In the genomic region with DNA sequence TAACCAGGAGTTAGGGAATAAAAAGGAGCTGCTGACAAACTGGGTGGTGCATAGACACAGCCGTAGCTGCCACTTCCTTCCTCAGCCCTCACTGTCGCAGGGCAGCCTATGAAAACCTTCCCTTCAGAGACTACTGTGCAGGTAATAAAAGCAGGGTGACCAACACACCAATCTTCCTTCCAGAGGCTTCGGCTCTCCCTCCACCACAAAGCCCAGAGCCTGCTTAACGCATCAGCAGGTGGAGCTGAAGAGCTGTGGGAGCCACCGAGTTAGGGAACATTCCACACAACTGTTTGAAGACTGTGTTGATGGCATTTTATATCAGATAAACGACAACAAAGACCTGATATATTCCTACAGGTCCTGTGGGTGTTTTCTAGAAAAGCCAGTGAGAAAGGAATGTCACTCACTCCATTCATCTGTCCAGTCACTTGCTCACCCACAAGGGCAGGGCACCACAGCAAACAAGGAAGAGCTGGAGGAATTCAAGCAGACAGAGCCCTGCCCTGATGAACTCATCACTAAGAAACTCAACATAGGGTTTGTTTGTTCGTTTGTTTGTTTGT, we compare ENCODE assay signal across 9 mouse cellular contexts. TPM values are rescaled to one million over a fixed set of nuclear protein-coding genes. Genes with fewer than 3 reads are reported as not detected.
DNase-seq lines count a peak whose midpoint lies in the region; ATAC-seq and TF ChIP-seq lines count a peak whose summit lies in the region.
"Had no signal": no experiment of that assay in that cellular context is flagged by ENCODE, and none has a peak within 500 bp of the region (broad histone marks: within the 10 kb centered on the region; RNA-seq: fewer than 3 reads in every experiment).

No protein-coding gene starts in this region.

- no peak for TF ChIP-seq POLR2A in heart, adult 2 months (IDR thresholded peaks at IDR 0.05; ENCODE audit: insufficient read depth, low read depth, low read length)

- no peak overlapping the region for H3K4me3 ChIP-seq in heart, adult 2 months
- H3K4me3 ChIP-seq in midbrain, embryonic 15.5 days: no peak overlapping the region
- H3K4me3 ChIP-seq in midbrain, embryonic 10.5 days: no peak overlapping the region
- H3K4me3 ChIP-seq in midbrain, postnatal 0 days (ENCODE audit: low read depth, low read length): no peak overlapping the region

- peak; percentile 50 for TF ChIP-seq CTCF in heart, adult 2 months (IDR thresholded peaks at IDR 0.05)
- TF ChIP-seq CTCF in midbrain, postnatal 0 days (IDR thresholded peaks at IDR 0.05): peak; percentile 78

- no peaks in the 10 kb centered on the region for H3K4me1 ChIP-seq in heart, adult 2 months (ENCODE audit: control insufficient read depth, insufficient read depth, low read length)
- no peaks in the 10 kb centered on the region; the same call in 1 of the 2 replicates for H3K4me1 ChIP-seq in midbrain, embryonic 15.5 days
- no peaks in the 10 kb centered on the region for H3K4me1 ChIP-seq in midbrain, embryonic 10.5 days
- no peaks in the 10 kb centered on the region for H3K4me1 ChIP-seq in midbrain, postnatal 0 days (ENCODE audit: insufficient read depth, low read length)

- H3K9me3 ChIP-seq in midbrain, embryonic 15.5 days: no peaks in the 10 kb centered on the region
- H3K9me3 ChIP-seq in midbrain, embryonic 10.5 days (replicated peaks): no peaks in the 10 kb centered on the region
- H3K9me3 ChIP-seq in midbrain, postnatal 0 days (ENCODE audit: low read length): no peaks in the 10 kb centered on the region

- intact Hi-C loops in heart, adult 2 months (cut with DNase I): loop anchor here (2.0 kb wide), 1 partner anchor 131 kb away; no protein-coding TSS in a partner anchor

- no peaks in the 10 kb centered on the region for H3K79me2 ChIP-seq in heart, adult 2 months (replicated peaks; ENCODE audit: control insufficient read depth, insufficient read depth, low read length)

- DNase-seq in heart, adult 2 months: no peak
- DNase-seq in heart, adult 11 months: no peak
- no peak for DNase-seq in midbrain, embryonic 10.5 days (ENCODE audit: low spot score)
- peak; percentile 17 to 19 for DNase-seq in frontal cortex, postnatal 25 days (ENCODE audit: low spot score in 2 of 2)
- DNase-seq in midbrain, postnatal 0 days (ENCODE audit: low spot score): peak; percentile 57
- no peak for DNase-seq in urinary bladder, postnatal 10 days (ENCODE audit: low spot score)

- no peak for TF ChIP-seq EP300 in heart, adult 2 months (IDR thresholded peaks at IDR 0.05; ENCODE audit: insufficient read depth, low read depth, low read length)

- H3K27ac ChIP-seq in heart, adult 2 months: no peak overlapping the region
- no peak overlapping the region for H3K27ac ChIP-seq in midbrain, embryonic 15.5 days
- no peak overlapping the region for H3K27ac ChIP-seq in midbrain, embryonic 10.5 days (replicated peaks)
- no peak overlapping the region for H3K27ac ChIP-seq in midbrain, postnatal 0 days (ENCODE audit: low read depth, low read length)
- H3K27ac ChIP-seq: macrophage had no signal

- no peak overlapping the region for H3K9ac ChIP-seq in heart, adult 2 months (ENCODE audit: low read depth, low read length)
- H3K9ac ChIP-seq in midbrain, embryonic 15.5 days: no peak overlapping the region
- no peak overlapping the region for H3K9ac ChIP-seq in midbrain, postnatal 0 days (replicated peaks; ENCODE audit: low read length, poor library complexity, severe bottlenecking)

- H3K27me3 ChIP-seq in heart, adult 2 months (ENCODE audit: control insufficient read depth, insufficient read depth, low read length): no peaks in the 10 kb centered on the region
- no peaks in the 10 kb centered on the region for H3K27me3 ChIP-seq in midbrain, embryonic 15.5 days (replicated peaks)
- no peaks in the 10 kb centered on the region for H3K27me3 ChIP-seq in midbrain, embryonic 10.5 days (ENCODE audit: low read depth, poor library complexity, severe bottlenecking)
- no peaks in the 10 kb centered on the region for H3K27me3 ChIP-seq in midbrain, postnatal 0 days (ENCODE audit: insufficient read depth, low read length)

- no peaks in the 10 kb centered on the region for H3K36me3 ChIP-seq in heart, adult 2 months (ENCODE audit: control insufficient read depth, insufficient read depth, low read length)
- H3K36me3 ChIP-seq in midbrain, embryonic 15.5 days (replicated peaks): no peaks in the 10 kb centered on the region
- H3K36me3 ChIP-seq in midbrain, embryonic 10.5 days: no peaks in the 10 kb centered on the region
- H3K36me3 ChIP-seq in midbrain, postnatal 0 days (ENCODE audit: insufficient read depth, low read length): no peaks in the 10 kb centered on the region

- WGBS in heart, adult 2 months: 23% methylated on average over 7 of the region's 7 CpGs
- 45% methylated on average over 7 of the region's 7 CpGs for WGBS in midbrain, embryonic 15.5 days
- WGBS in midbrain, embryonic 10.5 days: 55% methylated on average over 7 of the region's 7 CpGs
- 36% methylated on average over 7 of the region's 7 CpGs for WGBS in midbrain, postnatal 0 days

- H3K4me2 ChIP-seq in midbrain, embryonic 15.5 days: no peak overlapping the region
- no peak overlapping the region for H3K4me2 ChIP-seq in midbrain, postnatal 0 days (ENCODE audit: low read depth, low read length, poor library complexity, severe bottlenecking)

- ATAC-seq in midbrain, embryonic 15.5 days (replicated peaks): peak; percentile 48; the same call in 1 of the 2 replicates
- no peak for ATAC-seq in midbrain, postnatal 0 days (ENCODE audit: low FRiP score)
- ATAC-seq in megakaryocyte-erythroid progenitor cell, adult 5-6 weeks (replicated peaks; ENCODE audit: low FRiP score, low TSS enrichment, poor library complexity, severe bottlenecking): no peak

RNA-seq across cellular contexts. Expression of a gene that starts 10.6 kb away (rescaled TPM):
- total RNA-seq in heart, adult 2 months (2021): 1 to 10 TPM in 1 of 2 experiments, under 1 TPM in 1; 0.97 to 1.3 TPM
- polyA plus RNA-seq in heart, adult 2 months (2012; rRNA removed): 0.41 and 0.73 TPM in 2 replicates
- 4.0 and 4.8 TPM in 2 replicates for polyA plus RNA-seq in midbrain, embryonic 15.5 days (2015; fragmentation: Nextera tagmentation; extraction: Ambion mirVana)
- polyA plus RNA-seq in midbrain, embryonic 10.5 days (2016; fragmentation: Nextera tagmentation; extraction: Ambion mirVana): 3.5 and 5.1 TPM in 2 replicates
- total RNA-seq in midbrain, postnatal 0 days (2014; rRNA removed): 0.14 and 1.4 TPM in 2 replicates
- polyA plus RNA-seq in midbrain, postnatal 0 days (2015; fragmentation: Nextera tagmentation; extraction: Ambion mirVana): 4.7 and 5.0 TPM in 2 replicates
- not detected in 2 replicates for total RNA-seq in megakaryocyte-erythroid progenitor cell, adult 5-6 weeks (2014; fragmentation: Nextera tagmentation)
- 0.69 and 1.8 TPM in 2 replicates for total RNA-seq in megakaryocyte-erythroid progenitor cell, adult 5-6 weeks (2017)

Comparison
In these comparisons a context has a peak if more than half of its experiments do, and no peak if none do; other contexts are left out.
1. DNase-seq: peak in frontal cortex, postnatal 25 days (2 of 2) and midbrain, postnatal 0 days (single experiment); none in heart, adult 2 months (0 of 2), heart, adult 11 months (single experiment), midbrain, embryonic 10.5 days (single experiment) and urinary bladder, postnatal 10 days (single experiment).